In genomic region chr2:12226367-12226766, GRCm38 (mm10) we compare ENCODE assay signal across 26 mouse cellular contexts.
DNase-seq lines count a peak whose midpoint lies in the region; ATAC-seq and TF ChIP-seq lines count a peak whose summit lies in the region.
"Had no signal": no experiment of that assay in that cellular context is flagged by ENCODE, and none has a peak within 500 bp of the region (broad histone marks: within the 10 kb centered on the region; RNA-seq: fewer than 3 reads in every experiment).

No protein-coding gene starts in this region.

- no peak for TF ChIP-seq CTCF in heart, postnatal 0 days (IDR thresholded peaks at IDR 0.05; ENCODE audit: low read depth)

- no peaks in the 10 kb centered on the region for H3K27me3 ChIP-seq in heart, embryonic 14.5 days (ENCODE audit: control insufficient read depth, insufficient read depth, low read length)
- H3K27me3 ChIP-seq in heart, postnatal 0 days (ENCODE audit: control insufficient read depth, insufficient read depth, low read length): no peaks in the 10 kb centered on the region
- H3K27me3 ChIP-seq: embryonic facial prominence, embryonic 12.5 days; embryonic facial prominence, embryonic 15.5 days; forebrain, embryonic 15.5 days; hindbrain, embryonic 13.5 days; intestine, embryonic 15.5 days; kidney, embryonic 15.5 days had no signal

- ATAC-seq in frontal cortex, adult (ENCODE audit: low TSS enrichment): peak; percentile 47; the same call in 1 of the 2 replicates
- peak; percentile 39; the same call in 1 of the 2 replicates for ATAC-seq in heart, embryonic 14.5 days (ENCODE audit: insufficient number of reproducible peaks, insufficient read depth, low FRiP score, low read depth)
- ATAC-seq in heart, postnatal 0 days (ENCODE audit: insufficient read depth, low read depth): peak; percentile 82
- ATAC-seq: forebrain, embryonic 15.5 days; hindbrain, embryonic 16.5 days; intestine, embryonic 15.5 days had no signal

- no peak for DNase-seq in frontal cortex, postnatal 14 days (ENCODE audit: low spot score in 2 of 2)
- DNase-seq in heart, adult 8-10 months (ENCODE audit: low spot score): no peak
- DNase-seq in heart, postnatal 0 days (ENCODE audit: low spot score): peak; percentile 21
- DNase-seq in heart, postnatal 14 days: no peak
- DNase-seq in cerebellum, adult 11 months: no peak
- DNase-seq: adrenal gland, adult 2 months; adrenal gland, postnatal 14 days; B cell, adult 2 months; cerebellum, adult 18-20 months; cerebellum, adult 9-10 months; cerebellum, postnatal 14 days; gastrocnemius, postnatal 25 days; heart, adult 18-20 months; kidney, adult 11 months; kidney, adult 8-10 months had no signal

- no peak overlapping the region for H3K4me3 ChIP-seq in heart, embryonic 14.5 days (ENCODE audit: control insufficient read depth in 1 of 2, insufficient read depth in 1 of 2, low read depth in 1 of 2, low read length in 2 of 2)
- no peak overlapping the region for H3K4me3 ChIP-seq in heart, postnatal 0 days (ENCODE audit: low read depth, low read length)
- H3K4me3 ChIP-seq: embryonic facial prominence, embryonic 12.5 days; embryonic facial prominence, embryonic 15.5 days; forebrain, embryonic 15.5 days; hindbrain, embryonic 10.5 days; hindbrain, embryonic 13.5 days; intestine, embryonic 15.5 days; kidney, embryonic 15.5 days had no signal

- peaks cover 0 to 4% of the 10 kb centered on the region in 2 experiments; a peak in 1 of 4 replicates for H3K4me1 ChIP-seq in heart, embryonic 14.5 days (ENCODE audit: control insufficient read depth in 2 of 2, insufficient read depth in 2 of 2, low read length in 2 of 2)
- H3K4me1 ChIP-seq in heart, postnatal 0 days (ENCODE audit: control insufficient read depth, insufficient read depth): peaks cover 4% of the 10 kb centered on the region; the same call in 1 of the 2 replicates
- H3K4me1 ChIP-seq: forebrain, embryonic 15.5 days; hindbrain, embryonic 13.5 days; intestine, embryonic 15.5 days had no signal

- TF ChIP-seq EP300 in heart, postnatal 0 days (IDR thresholded peaks at IDR 0.05; ENCODE audit: low read depth): no peak

- intact Hi-C loops in heart, postnatal 14 days (cut with DNase I): no loop called here

- 0 out of 2 replicates have a peak, but pooled peaks cover 4% of the 10 kb centered on the region for H3K36me3 ChIP-seq in heart, embryonic 14.5 days (ENCODE audit: control insufficient read depth, insufficient read depth, low read length)
- H3K36me3 ChIP-seq in heart, postnatal 0 days (replicated peaks; ENCODE audit: control insufficient read depth, insufficient read depth, low read length): no peaks in the 10 kb centered on the region
- H3K36me3 ChIP-seq: embryonic facial prominence, embryonic 12.5 days; embryonic facial prominence, embryonic 15.5 days; forebrain, embryonic 15.5 days; hindbrain, embryonic 10.5 days; hindbrain, embryonic 13.5 days; intestine, embryonic 15.5 days had no signal

- H3K9me3 ChIP-seq in heart, embryonic 14.5 days (ENCODE audit: control insufficient read depth, low read length): no peaks in the 10 kb centered on the region
- no peaks in the 10 kb centered on the region for H3K9me3 ChIP-seq in heart, postnatal 0 days (replicated peaks; ENCODE audit: control insufficient read depth, low read length)
- H3K9me3 ChIP-seq: embryonic facial prominence, embryonic 12.5 days; embryonic facial prominence, embryonic 15.5 days; forebrain, embryonic 15.5 days; hindbrain, embryonic 10.5 days; hindbrain, embryonic 13.5 days; intestine, embryonic 15.5 days; kidney, embryonic 15.5 days had no signal

- WGBS in heart, embryonic 14.5 days: 24% methylated on average over 1 of the region's 1 CpGs
- WGBS in heart, postnatal 0 days: 32% methylated on average over 1 of the region's 1 CpGs

- no peak overlapping the region for H3K27ac ChIP-seq in heart, embryonic 14.5 days (replicated peaks in 1 of 2; ENCODE audit: control insufficient read depth in 1 of 2, insufficient read depth in 1 of 2, low read depth in 2 of 2, low read length in 2 of 2)
- no peak overlapping the region for H3K27ac ChIP-seq in heart, postnatal 0 days (ENCODE audit: low read depth)
- H3K27ac ChIP-seq: embryonic facial prominence, embryonic 15.5 days; forebrain, embryonic 15.5 days; hindbrain, embryonic 10.5 days; hindbrain, embryonic 13.5 days; intestine, embryonic 15.5 days; kidney, embryonic 15.5 days had no signal

- H3K4me2 ChIP-seq in heart, embryonic 14.5 days (ENCODE audit: low read length): peak overlapping the region; percentile 11; the same call in 1 of the 2 replicates
- no peak overlapping the region for H3K4me2 ChIP-seq in heart, postnatal 0 days (ENCODE audit: low read depth, low read length)
- H3K4me2 ChIP-seq: embryonic facial prominence, embryonic 12.5 days; embryonic facial prominence, embryonic 15.5 days; forebrain, embryonic 15.5 days; heart, embryonic 11.5 days; hindbrain, embryonic 13.5 days; intestine, embryonic 15.5 days; kidney, embryonic 15.5 days had no signal

- no peak overlapping the region for H3K9ac ChIP-seq in heart, embryonic 14.5 days (ENCODE audit: low read length)
- H3K9ac ChIP-seq in heart, postnatal 0 days (replicated peaks; ENCODE audit: low read depth, low read length): no peak overlapping the region
- H3K9ac ChIP-seq: embryonic facial prominence, embryonic 12.5 days; embryonic facial prominence, embryonic 15.5 days; forebrain, embryonic 15.5 days; hindbrain, embryonic 13.5 days; intestine, embryonic 15.5 days; kidney, embryonic 15.5 days had no signal
